Mouse (Mus musculus) heart, postnatal 0 days (tissue): ENCODE results near the gene Chd4.

ENCODE experiments used
- CTCF ChIP-seq: IDR thresholded peaks from 2 replicates; pipeline ENCODE4 v1.5.1; 2016; ENCODE audit warnings: antibody characterized with exemption, control low read depth, low read depth
- EP300 ChIP-seq: IDR thresholded peaks from 2 replicates; pipeline ENCODE4 v1.6.1; 2016; ENCODE audit warnings: antibody characterized with exemption, low read depth

DNA sequence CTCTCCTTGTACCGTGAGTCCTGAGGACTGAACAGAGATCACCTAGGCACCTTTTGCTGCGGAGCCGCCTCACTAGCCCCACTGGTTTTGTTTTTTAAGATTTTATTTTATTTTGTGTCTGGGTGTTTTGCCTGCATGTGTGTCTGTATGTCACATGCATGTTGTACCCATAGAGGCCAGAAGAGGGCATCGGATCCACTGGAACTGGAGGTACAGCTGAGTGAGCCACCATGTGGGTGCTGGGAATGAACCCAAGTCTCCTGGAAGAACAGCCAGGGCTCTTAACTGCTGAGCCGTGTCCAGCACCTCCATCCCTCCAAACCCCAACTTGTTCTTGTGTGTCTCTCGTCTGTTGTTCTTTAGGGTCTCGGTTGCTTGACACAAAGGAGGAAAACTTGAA is 15.1 kb downstream of the Chd4 start:
- TF ChIP-seq EP300 (no peak), CTCF (peak; percentile 43)
